Mouse (Mus musculus): ENCODE data around the gene Nceh1. TPM values are rescaled to one million over a fixed set of nuclear protein-coding genes. Genes with fewer than 3 reads are reported as not detected.

The Nceh1 gene
- total RNA-seq, 2 experiments from 2014 or later, result 1.7 to 5.6 TPM

DNA sequence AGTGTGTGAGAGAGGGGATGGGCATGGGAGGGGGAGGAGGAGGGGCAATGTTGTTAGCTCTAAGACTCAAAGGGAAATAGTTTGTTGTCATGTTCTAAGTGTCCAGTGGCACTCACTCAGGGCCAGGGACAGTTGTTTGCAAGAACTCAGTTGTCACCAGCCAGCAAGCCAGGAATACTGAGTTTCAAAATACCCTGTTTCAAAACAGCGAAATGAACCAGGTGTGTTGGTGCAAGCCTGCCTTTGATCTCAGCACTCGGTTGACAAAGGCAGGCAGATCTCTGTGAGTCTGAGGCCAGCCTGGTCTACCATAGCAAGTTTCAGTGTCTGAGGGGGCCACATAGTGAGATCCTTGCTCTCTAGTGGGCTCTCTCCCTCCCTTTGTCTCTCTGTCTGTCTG lies 39.3 kb downstream of the Nceh1 start:
- ATAC-seq (replicated peaks; ENCODE audit: low FRiP score, poor library complexity, severe bottlenecking), result no peak

DNA sequence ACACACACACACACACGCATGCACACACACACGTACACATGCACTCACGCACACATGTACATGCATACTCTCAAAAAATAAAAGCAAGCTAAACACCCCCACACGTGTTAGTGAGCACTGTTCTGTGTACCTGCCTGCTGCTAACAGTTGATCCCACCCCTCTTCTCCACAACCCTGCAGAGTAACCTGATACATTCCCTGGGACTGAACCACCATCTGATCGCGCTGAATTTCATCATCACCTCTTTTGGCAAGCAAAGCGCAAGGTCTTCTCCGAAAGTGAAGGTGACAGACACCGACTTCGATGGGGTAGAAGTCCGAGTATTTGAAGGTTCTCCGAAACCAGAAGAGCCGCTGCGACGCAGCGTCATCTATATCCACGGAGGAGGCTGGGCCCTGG lies 39.7 kb downstream of the Nceh1 start:
- no peak for ATAC-seq (replicated peaks; ENCODE audit: low FRiP score, poor library complexity, severe bottlenecking)

DNA sequence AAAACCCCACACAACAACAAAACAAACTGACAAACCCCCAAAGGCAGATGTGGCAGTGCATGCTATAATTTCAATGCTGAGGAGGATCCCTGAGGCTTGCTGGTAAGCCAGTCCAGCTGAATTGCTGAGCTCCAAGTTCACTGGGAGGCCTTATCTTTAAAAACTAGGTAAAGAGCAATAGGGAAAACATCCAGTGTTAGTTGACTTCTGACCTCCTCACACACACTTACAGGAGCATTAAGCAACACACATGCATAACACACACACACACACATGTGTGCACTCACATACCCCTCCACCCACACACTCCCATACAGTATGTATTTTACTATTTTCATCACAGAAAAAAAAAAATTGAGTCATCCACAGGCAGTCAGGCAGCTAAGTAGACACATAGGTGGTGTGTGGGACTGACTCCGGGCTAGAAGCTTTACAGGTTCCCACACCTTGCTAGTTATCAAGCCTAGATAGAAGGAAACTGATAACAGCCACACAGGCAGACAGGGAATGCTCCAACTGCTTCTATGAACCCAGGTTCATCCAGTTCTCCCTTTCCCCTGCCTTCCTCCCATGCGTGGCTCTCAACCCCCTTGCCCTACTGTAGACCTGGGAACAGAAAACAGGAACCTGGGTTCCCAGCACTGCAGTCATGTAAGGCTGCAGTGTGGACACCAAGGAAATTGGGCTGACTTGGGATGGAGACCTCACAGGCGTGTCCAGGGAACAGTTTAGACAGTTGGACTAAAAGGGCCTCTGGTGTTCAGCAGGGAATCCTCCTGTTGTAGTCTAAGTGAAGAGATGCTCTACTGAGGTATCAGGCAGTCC lies 45.1 kb downstream of the Nceh1 start:
- ATAC-seq (replicated peaks; ENCODE audit: low FRiP score, poor library complexity, severe bottlenecking), result no peak

DNA sequence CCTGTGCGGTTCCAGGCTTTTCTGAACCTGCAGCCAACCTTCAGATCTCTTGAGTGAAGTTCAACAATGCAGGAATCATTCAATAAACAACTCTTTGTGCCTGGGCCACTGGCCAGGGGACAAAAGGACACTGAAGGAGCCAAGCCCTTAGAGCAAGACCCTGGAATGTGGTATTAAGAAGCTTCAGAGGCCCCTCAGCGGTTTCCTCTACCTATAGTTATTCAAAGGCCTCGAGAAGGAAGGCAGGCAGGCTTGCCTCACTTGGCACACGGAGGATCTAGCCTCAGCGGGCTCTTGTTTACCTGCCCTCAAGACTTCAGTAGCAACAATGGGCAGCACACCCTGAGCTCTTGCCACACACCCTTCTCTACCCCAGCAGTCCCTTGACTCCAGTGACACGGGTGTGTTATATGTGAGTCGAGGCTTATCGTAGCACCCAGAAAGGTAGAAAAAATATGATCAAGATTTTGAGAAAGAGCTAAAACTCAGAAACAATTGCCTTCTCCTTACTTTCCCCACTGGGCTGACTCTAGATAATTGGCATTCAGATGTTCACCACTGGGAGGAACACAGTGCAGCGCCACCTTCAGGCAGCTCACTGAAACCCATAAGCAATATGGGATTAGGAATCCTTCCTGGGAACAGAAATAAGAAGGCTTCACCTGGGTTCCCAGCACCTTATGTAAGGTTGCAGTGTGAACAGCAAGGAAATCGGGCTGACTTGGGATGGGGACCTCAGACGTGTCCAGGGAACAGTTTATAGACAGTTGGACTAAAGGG lies 46.0 kb downstream of the Nceh1 start:
- no peak for ATAC-seq (replicated peaks; ENCODE audit: low FRiP score, poor library complexity, severe bottlenecking)

DNA sequence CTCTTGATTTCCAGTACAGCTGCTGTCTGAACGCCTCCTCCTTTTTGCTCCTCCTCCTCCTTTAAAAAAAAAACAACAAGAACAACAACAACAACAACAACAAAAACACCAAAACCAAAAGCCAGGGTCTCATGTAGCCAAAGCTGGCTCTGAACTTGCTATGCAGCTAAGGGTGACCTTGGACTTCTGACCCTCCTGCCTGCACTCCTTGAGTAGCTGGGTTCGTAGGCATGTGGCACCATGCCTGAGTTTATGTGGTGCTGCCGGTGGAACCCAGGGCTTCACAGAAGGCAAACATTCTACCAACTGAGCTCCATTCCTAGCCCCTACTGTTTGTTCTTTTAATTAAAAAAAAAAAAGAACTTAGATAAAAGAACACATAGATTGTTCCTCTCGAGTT lies 50.6 kb downstream of the Nceh1 start:
- no peak for ATAC-seq (replicated peaks; ENCODE audit: low FRiP score, poor library complexity, severe bottlenecking)

DNA sequence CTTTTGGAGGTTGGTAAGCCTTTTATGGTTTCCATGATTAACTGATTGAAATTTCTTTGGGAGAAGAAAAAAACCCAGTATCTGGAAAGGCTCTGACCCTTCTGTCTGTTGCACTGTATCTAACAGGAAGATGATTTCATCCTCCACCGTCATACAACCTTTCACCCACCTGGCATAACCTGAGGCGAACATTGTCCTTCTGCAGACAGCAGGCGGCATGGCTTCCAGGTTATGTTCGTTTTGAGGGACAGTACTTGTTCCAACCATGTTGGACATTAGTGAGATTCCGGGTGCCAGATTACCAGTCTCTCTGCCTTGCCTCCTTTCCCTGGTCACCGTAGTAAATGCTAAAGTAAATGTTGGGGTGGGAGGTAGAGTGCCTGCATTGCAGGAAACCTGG lies 51.1 kb downstream of the Nceh1 start:
- no peak for ATAC-seq (replicated peaks; ENCODE audit: low FRiP score, poor library complexity, severe bottlenecking)

DNA sequence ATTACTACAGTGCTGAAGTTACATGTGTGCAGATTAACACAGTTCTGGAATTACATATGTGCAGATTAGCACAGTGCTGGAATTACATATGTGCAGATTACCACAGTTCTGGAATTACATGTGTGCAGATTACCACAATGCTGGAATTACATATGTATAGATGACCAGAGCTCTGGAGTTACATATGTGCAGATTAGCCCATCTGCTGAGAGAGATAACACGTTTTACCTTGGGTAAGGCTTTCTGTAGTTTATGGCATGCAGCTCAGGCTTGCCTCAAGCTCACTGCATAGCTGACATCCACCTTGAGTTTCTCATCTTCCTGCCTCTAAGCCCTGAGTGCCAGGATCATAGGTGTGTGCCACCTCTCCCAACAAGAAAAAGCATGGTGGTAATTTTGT lies 52.2 kb downstream of the Nceh1 start:
- no peak for ATAC-seq (replicated peaks; ENCODE audit: low FRiP score, poor library complexity, severe bottlenecking)

DNA sequence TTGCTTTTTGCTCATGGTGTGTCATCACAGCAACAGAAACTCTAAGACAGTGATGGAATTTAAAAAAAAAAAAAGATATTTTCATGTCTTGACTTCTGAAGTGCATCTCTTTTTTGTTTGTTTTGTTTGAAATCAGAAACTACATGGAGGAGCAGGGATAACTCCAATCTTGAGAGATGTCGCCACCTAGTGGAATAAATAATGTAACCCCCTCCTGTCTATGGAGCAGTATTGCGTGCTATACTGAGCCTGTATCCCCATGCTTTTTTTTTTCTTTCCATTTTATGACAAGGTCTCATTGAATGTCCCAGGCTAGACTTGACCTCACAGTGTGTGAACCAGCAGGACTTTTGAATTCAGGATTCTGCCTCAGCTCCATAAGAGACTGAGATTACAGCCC lies 54.5 kb downstream of the Nceh1 start:
- ATAC-seq (replicated peaks; ENCODE audit: low FRiP score, poor library complexity, severe bottlenecking), result 0 out of 2 replicates have a peak, but pooled peaks have one; percentile 62

DNA sequence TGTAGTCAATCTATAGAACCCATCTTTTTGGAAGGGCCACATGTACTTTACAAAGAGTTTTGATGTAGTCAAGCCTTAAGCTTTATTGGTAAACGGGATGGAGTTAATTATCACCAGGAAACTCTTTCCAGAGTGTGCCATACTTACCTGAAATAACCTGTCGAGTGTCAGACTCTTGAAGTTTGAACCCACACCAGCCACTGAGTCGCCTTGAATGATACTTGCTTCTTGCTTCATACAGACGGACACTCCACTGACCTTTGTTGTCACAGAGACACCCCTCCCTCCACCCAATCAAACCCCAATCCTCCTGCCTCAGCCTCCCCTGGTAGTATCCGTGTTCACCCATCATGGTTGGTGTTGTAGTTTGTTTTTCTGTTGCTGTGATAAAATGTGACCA lies 55.8 kb downstream of the Nceh1 start:
- ATAC-seq (replicated peaks; ENCODE audit: low FRiP score, poor library complexity, severe bottlenecking), result no peak

DNA sequence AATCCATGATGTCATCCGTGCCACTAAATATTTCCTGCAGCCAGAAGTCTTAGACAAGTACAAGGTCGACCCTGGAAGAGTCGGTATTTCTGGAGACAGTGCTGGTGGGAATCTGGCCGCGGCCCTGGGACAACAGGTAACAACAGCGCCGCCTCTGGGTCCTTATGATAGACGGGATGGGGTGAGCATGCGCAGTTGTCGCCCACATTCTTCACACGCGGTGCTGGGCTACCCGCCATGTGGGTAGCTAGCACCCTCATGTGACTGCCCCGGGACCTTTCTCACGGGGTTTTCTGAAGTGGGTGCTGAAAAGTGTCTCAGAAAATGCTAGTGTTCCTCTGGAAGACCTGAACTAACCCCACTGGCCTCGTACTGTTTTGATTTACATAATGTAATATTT lies 56.8 kb downstream of the Nceh1 start:
- no peak for ATAC-seq (replicated peaks; ENCODE audit: low FRiP score, poor library complexity, severe bottlenecking)

DNA sequence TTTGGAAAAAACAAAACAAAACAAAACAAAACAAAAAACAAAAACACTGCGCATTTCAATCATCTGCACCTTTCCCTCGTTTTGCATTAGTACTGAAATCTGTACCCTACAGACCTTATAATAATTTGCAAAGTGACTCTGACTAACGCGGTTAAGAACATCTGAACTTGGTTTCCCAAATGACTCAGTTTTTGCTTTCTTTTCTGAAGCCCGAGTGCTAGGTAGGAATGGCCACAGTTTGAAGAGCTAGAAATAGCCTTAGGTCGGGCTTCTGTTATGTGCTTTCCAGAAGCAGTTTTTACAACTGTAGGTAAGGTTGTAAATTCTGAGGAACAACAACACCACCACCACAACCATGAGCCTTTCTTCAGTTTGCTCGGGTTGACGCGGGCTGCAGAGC lies 59.1 kb downstream of the Nceh1 start:
- ATAC-seq (replicated peaks; ENCODE audit: low FRiP score, poor library complexity, severe bottlenecking), result no peak

DNA sequence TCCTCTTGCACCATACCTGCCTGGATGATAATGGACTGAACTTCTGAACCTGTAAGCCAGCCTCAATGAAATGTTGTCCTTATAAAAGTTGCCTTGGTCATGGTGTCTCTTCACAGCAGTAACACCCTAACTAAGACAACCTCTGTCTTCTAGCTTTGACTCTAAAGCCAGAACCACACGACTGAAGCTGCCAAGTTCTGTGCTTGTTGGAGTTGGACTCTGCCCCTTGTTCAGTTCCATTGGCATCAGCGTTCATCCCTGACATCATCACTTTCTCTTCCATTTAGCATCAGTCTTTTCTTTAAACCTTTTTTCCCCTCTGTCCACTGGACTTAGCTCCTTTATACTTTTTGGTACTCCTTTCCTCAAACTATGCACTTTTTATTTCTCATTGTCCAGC lies 63.4 kb downstream of the Nceh1 start:
- no peak for ATAC-seq (replicated peaks; ENCODE audit: low FRiP score, poor library complexity, severe bottlenecking)

DNA sequence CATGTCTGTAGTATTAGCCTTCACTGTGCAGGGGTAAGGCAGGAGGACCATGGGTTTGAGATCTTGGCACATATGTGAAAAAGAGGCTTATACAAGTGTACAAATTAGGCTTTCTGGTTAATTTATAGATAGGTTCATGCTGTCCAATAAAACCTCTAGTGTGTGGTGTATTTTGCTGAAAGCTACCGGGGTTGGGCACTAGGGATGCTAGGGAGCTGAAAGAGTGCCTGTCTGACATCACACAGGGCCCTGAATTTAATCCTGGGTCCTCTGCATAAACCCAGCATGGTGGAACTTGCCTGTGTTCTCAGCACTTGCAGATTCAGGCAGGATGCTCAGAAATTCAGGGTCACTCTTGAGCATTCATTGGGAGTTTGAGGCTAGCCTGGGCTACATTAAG lies 65.0 kb downstream of the Nceh1 start:
- ATAC-seq (replicated peaks; ENCODE audit: low FRiP score, poor library complexity, severe bottlenecking), result no peak

DNA sequence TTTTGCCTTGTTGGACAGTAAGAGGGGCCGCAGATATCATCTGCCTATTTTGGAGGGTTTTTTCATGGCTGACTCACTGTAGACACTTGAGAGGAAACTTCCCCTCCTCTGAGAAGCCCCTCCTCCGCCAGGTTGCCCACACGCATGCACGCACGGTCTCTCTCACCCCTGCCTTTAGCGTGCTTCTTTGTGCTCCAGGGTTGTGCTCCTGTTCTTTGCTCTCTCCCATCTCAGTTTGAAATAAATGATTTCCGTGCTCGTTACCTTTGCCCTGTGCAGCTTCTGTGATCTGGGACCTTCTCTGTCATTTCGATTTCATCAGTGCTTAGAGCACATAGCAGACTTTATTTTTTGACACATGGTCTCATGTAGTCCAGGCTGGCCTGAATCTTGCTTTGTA lies 66.3 kb downstream of the Nceh1 start:
- no peak for ATAC-seq (replicated peaks; ENCODE audit: low FRiP score, poor library complexity, severe bottlenecking)

DNA sequence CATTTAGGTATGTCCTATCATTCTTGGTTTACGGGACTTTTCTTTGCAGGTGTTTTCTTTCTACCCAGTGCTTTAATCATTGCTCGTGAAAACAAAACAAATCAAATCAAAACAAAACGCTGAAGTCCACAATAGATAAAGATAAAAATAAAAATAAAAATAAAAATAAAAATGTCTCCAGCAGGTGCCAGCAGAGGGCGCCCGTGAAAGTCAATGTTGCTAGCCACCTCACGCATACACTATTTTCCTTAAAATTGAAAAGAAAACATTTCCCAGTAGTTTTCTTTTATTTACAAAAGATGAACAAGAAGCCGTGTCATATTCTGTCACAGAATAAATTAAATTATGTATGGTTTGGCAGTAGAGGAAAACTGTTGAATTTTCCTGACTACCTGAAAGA lies 68.2 kb downstream of the Nceh1 start:
- no peak for ATAC-seq (replicated peaks; ENCODE audit: low FRiP score, poor library complexity, severe bottlenecking)

DNA sequence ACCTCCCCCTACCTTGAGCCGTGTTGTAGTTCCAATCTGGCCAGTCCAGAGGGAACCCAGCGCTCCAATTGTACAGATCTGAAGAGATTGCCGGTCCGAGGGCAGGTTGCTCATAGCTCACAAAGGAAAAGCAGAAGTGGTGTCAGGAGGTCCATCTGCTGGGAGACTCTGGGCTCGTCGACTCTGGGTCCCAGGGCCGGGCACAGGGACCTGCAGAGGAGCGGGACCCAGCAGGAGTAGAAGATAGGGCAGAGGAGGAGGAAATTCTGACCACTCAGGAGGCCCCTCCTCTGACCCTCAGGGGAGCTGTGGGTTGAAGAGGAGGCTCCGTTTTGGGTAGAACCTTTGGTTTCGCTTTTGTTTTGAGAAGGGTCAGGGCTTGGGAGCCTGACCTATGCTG lies 75.7 kb downstream of the Nceh1 start:
- no peak for ATAC-seq (replicated peaks; ENCODE audit: low FRiP score, poor library complexity, severe bottlenecking)

DNA sequence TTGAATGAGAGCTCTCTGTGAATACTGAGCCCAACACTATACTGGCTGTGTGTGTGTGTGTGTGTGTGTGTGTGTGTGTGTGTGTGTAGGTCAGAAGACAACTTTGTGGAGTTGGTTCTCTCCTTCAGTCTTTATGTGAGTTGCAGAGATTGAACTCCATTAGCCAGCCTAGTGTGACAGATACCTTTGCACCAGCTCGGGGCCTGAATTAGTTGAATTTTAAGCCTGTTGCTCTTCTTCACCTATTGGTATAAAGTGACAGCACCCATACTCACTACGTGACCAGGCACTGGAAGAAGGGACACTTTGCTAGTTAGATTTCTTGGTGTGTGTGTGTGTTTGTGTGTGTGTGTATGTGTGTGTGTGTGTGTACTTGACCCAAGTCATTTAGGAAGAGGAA lies 77.6 kb downstream of the Nceh1 start:
- no peak for ATAC-seq (replicated peaks; ENCODE audit: low FRiP score, poor library complexity, severe bottlenecking)

DNA sequence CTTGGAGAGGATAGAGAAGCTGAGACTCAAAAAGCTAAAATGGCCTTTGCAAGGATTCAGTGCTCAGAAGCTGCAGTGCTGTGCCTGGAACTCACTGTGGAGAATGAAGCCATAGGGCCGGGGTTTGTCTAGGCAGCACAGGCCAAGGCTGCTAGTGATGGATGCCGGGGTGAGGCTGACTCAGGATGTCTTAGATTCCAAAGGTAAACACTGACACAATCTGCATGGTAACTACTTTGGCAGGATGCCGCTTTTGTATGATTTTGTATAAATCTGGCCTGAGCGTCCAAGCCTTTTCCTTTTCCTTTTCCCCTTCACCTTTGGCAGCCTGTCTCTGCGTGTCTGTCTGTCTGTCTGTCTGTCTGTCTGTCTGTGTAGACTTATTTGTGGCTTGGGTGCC lies 84.6 kb downstream of the Nceh1 start:
- ATAC-seq (replicated peaks; ENCODE audit: low FRiP score, poor library complexity, severe bottlenecking), result no peak

DNA sequence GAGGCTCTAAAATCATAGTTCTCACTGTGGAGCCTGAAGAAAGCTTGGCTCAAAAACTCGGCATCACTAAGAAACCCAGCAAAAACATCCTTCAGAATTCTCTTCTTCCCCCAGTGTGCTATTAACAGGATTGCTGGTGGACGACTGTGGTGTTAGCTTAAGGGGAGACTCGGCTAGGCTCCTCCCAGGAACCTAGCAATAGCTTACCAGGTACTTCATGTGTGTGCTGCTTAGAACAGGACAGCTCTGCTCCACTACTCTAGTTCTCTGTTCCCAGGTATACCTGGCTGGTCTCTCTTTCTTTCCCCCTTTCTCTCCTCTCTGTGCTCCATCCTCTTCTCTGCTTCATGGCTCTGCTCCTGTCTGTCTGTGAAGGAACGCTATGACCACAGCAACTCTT lies 85.1 kb downstream of the Nceh1 start:
- ATAC-seq (replicated peaks; ENCODE audit: low FRiP score, poor library complexity, severe bottlenecking), result no peak

DNA sequence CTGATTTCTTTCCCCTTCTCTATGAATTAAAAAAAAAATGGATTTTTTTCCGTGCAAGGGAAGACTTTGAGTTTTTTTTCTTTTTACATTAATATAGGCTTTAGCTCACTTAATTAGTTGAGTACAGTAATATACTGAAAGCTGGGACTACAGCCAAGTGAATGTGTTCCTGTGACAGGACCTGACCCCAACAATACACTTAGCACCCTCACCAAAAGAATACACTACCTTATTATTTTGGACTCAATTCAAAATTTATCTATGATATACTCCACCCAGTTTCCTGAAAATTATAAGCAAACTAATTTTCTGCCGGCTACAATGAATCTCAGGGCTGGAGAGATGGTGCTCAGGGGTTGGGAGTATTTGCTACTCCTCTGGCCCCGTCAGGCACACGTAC lies 86.4 kb downstream of the Nceh1 start:
- no peak for ATAC-seq (replicated peaks; ENCODE audit: low FRiP score, poor library complexity, severe bottlenecking)

DNA sequence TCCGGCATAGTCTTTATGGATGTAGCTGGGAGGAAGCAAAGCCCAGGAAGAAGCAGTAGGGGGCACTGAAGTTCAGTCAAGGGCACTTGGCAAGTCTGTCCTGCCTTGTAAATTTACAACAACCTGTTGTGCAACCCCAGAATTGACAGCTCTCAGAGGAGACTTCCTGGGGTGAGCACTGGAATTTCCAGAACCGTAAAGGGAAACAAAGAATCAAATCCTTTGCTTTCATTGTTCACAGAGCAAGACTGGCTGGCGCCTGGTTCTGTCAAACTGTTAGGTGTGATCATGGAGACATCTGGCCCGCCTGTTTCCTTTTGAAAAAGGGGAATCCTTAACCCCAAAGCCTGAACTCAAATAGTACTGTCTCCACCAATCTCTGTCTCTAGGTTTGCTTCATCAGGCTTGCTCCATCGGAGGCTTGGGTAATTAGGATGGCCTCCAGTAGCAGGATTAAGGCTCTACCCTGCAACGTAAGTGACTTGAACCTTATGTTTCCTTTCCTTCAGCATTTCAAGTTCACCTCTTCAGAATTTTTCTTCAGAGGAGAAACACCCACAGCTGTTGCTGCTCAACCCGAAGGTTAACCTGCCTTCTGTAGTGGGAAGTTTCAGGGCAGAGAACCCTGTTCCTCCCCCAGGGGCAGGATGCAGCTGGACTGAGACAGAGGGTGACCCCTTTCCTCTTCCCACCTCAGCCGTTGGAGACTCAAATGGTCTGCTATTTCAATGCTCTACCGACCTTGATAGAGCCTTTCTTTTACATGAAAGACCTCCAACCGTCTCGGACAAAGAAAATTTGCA lies 87.6 kb downstream of the Nceh1 start:
- ATAC-seq (replicated peaks; ENCODE audit: low FRiP score, poor library complexity, severe bottlenecking), result no peak
